Mouse (Mus musculus) heart, postnatal 0 days (tissue): ENCODE data around the gene Fam183b.

Experiments
- CTCF ChIP-seq: IDR thresholded peaks from 2 replicates; pipeline ENCODE4 v1.5.1; 2016; ENCODE audit warnings: antibody characterized with exemption, control low read depth, low read depth
- EP300 ChIP-seq: IDR thresholded peaks from 2 replicates; pipeline ENCODE4 v1.6.1; 2016; ENCODE audit warnings: antibody characterized with exemption, low read depth

DNA sequence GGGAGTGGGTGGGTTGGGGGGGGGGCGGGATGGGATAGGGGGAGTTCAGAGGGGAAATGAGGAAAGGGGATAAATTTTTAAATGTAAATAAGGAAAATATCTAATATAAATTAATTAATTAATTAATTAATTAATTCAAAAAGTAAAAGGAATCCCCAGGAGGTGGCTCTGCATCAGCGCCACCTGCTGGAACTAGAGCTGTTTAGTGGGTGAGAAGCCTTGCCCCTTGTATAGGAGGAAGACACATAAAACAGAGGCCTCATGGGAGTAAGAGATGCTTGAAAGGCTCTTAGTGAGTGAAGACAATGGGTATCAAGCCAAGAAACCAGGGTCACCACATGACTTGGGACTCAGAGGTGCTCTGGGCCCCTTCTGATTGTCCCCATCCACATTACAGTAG is 5.9 kb downstream of the Fam183b start:
- TF ChIP-seq CTCF: no peak
- TF ChIP-seq EP300: no peak
